Mouse (Mus musculus) spleen, adult 18-20 months (tissue): ENCODE results near the gene Necap2.

Experiments
- DNase-seq, 2 experiments: peaks; one replicate each; pipeline ENCODE4 v3.0.0; 2022; ENCODE audit warnings: mixed read lengths in 2 of 2

The Necap2 gene

DNA sequence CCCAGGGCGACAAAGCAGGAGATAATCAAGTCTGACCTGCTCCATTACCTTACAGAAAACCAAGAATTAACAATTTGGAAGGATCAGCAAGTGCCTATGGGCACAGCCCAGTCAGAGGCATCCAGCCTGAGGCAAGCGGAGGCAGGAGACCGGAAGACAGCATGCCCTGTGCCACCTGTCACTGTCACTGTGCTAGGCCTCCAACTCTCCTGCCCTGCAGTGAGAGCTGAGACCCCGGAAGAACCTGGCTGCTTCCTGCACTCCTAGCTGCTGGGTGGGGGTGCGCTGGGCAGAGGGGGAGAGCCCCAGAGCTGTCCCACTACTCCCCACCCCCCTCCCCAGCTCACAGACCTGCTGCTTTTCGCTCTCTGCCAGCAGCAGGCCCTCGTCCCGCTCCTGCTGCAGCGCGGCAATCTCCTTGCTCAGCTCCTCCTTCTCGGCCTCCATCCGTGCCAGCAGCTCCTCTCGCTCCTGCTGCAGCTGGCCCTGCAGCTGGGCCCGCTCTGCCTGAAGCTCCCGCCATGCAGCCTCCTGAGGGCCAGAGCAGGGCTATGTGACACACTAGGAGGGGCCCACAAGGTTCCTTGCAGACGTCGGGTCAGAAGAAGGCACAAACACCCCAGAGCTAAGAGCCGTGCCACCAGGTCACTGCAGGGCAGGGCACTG is 47.5 kb downstream of the Necap2 start:
- no peak for DNase-seq

DNA sequence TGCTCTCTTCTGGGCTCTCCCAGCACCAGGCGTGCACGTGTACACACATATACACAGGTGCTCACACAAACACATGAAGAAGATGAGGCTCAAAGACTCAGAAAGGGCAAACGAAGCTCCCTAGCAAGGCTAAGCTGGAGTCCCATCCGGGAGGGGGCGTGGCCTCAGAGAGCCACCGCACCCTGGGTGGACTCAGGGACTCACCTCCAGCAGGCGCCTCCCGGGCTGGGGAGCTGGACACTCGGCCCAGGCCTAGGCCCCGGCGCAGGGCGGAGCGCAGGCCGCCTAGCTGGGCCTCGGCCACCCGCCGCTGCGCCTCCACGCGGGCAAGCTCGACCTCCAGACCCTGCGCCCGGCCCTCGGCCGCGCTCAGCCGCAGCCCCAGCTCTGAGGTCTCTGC is 53.2 kb downstream of the Necap2 start:
- DNase-seq, result no peak

DNA sequence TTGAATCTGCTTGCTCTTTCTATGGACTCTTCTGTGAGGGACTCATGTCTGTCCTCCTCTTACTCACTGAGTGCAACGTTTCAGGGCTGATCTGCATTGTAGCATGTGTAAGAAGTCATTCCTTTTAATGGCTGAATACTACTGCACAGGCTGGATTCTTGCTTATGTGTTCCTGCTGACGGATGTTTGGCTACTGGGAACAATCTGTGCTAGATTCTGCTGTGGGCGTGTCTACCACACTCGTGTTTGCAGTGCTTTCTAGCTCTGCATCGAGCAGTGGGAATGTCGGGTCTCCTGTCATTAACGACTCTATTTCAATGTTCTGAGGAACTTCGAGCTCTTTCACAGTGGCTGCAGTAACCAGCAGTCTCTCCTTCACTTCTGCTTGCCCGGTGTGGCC is 54.1 kb downstream of the Necap2 start:
- no peak for DNase-seq

- no peak for DNase-seq
These were observed 56.6 kb downstream of the Necap2 start for GRCm38 (mm10) chr4:141021614-141021929.

GRCm38 (mm10) chr4:141020811-141021613 is 57.1 kb downstream of the Necap2 start:
- no peak for DNase-seq

DNA sequence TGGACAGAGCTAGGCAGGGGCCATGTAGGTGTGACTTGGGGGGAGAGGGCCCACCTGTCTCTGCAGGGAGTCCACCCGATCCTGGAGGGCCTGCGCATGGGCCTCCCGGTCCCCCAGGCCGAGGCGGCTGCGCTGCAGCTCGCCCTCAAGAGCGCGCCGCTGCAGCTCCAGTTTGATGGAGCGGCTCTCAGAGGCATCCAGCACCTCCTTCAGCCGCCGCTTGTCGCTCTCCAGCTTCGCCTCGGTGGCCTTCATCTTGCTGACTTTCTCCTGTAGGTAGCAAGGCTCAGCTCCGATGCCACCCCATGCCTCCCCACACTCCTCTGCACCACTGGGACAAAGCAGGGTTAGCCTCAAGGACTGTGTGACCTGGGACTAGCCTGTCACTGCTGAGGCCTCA is 57.9 kb downstream of the Necap2 start:
- no peak for DNase-seq

DNA sequence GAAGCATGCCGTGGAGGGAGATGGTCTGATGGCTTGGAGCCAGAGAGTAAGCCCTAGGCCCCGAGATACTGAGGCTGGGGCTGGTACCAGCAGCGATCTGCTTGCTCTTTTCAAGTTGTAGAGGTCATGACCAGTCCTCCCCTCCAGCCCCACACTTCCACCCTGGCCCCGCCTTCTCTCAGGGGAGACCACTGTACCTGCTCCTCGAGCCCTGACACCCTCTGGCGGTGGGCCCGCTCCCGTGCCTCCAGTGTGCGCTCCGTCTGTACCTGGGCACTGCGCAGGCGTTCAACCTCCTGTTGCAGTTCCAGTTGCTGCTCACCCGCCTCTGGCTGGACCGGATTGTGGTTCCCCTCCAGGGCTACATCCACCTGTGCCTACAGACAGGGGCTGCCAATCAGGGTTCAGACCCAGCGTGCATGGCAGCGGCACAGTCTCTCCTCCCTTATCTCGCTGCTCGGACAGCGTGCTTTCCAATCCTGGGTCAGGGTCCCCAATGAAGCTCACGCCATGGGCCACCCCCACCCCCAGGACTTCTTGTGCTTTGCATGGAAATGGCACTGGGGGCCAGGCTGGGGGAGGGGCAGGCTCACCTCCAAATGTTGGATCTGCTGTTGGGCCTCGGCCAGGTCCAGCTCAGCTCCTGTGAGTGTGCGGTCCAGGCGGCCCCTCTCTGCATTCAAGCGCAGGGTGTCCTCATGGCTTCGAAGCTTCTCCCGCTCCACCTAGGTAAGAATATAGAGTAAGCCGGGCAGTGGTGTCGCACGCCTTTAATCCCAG is 60.3 kb downstream of the Necap2 start:
- no peak for DNase-seq
